Comparison of ENCODE assay signal across 10 mouse cellular contexts in the genomic region with DNA sequence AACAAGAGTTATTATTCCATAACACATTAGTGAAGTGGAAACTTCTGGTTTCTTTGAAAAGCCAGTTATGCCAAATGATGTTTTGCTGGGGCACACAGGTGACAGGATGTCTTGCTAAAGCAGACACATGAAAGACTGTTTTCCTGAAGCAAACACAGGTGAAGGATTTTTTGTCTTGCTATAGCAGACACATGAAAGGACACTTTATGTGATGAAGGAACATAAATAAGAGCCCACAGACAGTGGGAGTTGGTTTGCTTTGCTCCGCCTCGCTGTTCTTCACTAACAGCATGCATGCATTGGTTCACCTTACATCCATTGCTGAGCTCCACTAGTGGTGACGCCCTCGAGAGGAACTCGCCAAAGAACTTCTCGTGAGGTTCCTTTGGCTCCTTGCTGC.
"Had no signal": no experiment of that assay in that cellular context is flagged by ENCODE, and none has a peak within 500 bp of the region (broad histone marks: within the 10 kb centered on the region; RNA-seq: fewer than 3 reads in every experiment).

No protein-coding gene starts in this region.

- DNase-seq: kidney, adult 11 months; kidney, adult 8-10 months; kidney, postnatal 10 days; kidney, postnatal 36 days; left cerebral cortex, postnatal 4 days; liver, postnatal 0 days; lung, embryonic 14.5 days; right cerebral cortex, adult 18-20 months; right cerebral cortex, postnatal 25 days; spleen, adult 18-20 months had no signal
